Mouse (Mus musculus) right cerebral cortex, postnatal 10 days (tissue): ENCODE measurements around the gene Gm3045.
A peak's percentile ranks its signal among the peaks of the same experiment; 100 is the strongest.

Experiments
- DNase-seq, 2 experiments: peaks; one replicate each; pipeline ENCODE4 v3.0.0; 2021; ENCODE audit warnings: low spot score in 2 of 2

Gene Gm3045

GRCm38 (mm10) chr13:56426365-56426764 lies at the start of gene Gm3045:
TSS of gene Gm3045 (plus strand) at chr13:56426594.
- DNase-seq = no peak

DNA sequence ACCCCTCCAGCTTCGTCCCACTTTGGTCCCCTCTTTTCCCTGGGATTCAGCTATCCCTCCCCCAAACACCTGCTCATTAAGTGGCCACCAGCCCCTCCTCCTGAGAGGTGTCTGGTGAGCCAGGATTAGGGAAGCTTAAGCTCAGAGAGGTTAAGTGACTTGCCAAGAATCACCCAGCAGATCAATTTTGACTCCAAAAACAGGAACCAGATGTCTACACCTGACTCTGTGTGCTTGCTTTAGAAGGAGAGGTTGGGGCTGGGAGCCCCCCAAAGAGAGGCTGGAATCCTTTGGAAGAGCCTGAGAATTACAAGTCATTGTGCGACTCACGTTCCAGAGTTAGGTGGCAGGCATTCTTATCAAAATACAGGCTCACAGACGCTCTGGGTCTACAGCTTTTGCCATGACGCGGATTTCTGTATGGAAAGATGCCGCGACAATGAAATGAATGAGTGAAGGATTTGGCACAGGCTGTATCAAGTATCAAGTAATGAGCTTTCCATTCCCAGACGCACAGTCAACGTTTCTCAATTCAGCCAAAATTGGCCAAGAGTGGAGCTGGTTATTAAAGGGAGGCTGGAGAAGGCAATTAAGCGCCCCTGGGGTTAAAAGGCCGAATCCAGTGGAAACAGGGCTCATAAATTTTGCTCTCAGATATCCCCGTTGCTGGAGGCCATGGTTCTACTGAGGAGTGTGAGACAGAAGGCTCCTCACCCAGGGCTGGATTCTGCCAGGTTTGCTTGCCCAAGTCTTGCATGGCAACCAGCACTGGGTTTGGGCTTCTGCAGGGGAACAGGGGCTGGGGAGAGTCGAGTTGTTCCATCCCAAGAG lies 45.3 kb upstream of the Gm3045 start:
- no peak for DNase-seq

- DNase-seq = no peak
These were observed 43.0 kb upstream of the Gm3045 start for GRCm38 (mm10) chr13:56383406-56383805.

DNA sequence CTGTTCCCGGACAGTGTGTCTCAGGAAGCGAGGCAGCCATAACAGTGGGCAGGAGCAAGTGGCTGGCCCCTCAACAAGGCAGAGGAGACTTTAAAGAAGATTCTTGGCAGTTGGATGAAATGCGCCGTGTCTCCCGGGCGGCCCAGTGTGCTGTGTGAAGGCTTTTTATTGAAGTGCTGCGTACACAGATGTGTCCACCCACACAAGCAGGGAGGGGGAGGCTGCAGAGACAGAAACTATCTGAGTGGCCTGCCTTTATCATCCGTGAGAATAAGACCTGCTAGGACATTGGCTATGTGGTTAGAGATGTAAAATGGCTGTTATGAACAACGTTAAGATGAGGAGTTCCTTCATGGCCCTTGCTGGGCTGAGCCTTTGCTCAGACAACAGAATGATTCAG lies 40.0 kb upstream of the Gm3045 start:
- DNase-seq = peak in 1 of 2 experiments; percentile 34

- no peak for DNase-seq
These were observed 39.0 kb upstream of the Gm3045 start for GRCm38 (mm10) chr13:56387374-56387773.

DNA sequence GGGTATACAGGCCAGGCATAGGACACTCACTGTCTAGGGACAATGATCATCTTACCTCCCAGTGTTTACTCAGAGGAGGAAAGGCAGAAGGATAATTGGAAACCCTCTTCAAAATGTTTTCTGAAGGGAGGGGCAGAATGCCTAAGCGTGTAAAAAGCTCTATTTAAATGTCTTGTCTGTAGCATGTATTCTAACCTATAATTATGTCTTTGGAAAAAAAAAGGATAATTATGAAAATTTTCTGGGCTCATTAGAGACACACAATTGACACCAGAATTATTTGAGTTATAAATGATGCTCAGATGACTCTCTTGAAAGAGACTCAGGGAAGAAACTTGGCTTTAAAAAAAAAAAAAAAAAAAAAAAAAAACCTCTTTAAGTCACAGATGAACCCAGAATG lies 38.4 kb upstream of the Gm3045 start:
- no peak for DNase-seq

DNA sequence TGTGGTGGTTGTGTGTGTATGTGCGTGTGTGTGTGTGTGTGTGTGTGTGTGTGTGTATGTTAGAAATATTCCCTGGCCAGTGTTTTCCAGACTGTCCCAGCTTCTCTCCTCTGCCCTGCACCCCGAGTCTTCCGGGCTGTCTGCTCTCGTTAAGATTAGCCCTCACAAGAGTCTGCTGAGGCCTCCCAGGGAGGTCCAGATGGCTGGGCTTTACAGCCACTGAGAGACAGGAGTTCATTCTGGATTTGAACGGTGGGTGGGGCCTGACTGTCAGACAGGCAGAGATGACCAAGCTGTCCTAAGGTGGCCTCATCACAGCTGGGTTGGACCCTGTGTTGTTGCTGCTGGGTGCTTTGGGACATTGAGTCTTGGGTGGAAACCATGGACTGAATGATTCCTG lies 28.8 kb upstream of the Gm3045 start:
- DNase-seq = no peak

GRCm38 (mm10) chr13:56401186-56401585 lies 25.2 kb upstream of the Gm3045 start:
- no peak for DNase-seq

DNA sequence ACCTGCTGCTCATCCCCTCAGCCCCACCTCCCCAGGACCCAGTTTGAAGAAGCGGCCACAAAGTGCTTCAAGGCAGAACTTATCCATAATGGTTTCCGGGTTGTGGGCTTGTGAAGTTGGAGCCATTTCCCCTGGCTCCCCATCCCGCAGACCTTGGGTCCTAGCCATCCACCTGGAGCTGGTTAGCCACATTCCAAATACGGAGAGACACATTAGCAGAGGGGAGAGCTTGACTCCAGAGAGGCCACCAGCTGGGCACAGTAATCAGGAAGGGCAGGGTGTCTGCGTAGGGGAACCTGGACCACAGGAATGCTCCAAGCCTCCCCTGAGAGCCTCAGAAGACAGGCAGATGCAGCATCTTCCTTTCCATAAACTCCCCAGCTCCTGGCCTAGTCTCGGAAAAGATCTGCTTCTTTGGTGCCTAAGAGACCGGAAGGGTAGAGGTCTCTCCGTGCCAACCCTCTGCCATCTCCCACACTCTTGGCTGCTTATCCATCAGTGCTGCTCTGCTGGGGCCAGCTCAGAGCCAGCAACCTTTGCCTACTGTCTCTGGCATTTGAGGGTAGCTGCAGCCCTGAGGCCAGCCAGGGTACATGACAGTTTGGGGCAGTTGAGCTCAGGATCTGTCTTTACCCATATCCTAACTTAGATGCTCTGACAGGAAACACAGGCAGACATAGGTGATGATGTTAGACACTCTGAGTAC lies 22.9 kb upstream of the Gm3045 start:
- DNase-seq = no peak

DNA sequence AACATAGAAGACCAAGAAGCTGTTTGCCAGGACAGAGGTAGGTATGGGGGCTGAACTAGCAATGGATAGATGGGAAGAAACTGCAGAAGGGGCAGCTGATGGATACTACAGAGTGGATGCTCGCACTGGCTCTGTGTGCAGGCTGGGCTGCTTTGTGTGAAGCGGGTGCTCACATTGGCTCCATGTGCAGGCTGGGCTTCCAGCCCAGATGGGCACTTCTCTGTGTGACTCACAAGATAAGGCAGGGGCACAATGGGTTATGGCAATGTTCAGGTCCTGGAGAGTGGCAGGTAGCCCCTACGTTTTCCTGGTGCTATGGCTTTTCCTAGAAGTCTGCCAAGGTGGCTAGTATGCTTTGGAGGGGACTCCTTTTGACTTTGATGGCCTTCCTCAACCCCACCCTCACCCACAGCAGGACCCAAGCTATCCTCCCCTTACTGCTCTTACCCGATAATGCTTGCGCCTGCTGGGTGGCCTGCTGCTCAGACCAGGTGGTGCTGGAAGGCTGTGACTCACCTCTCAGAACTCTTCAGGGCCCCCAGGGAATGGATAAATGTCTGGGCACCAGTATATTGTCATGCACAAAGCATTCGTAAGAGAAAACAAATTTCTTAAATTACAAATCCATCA lies 21.8 kb upstream of the Gm3045 start:
- DNase-seq = no peak

- DNase-seq = no peak
These were observed 14.0 kb upstream of the Gm3045 start for GRCm38 (mm10) chr13:56412286-56412873.

- DNase-seq = no peak
These were observed 7.5 kb upstream of the Gm3045 start for GRCm38 (mm10) chr13:56418685-56419483.

DNA sequence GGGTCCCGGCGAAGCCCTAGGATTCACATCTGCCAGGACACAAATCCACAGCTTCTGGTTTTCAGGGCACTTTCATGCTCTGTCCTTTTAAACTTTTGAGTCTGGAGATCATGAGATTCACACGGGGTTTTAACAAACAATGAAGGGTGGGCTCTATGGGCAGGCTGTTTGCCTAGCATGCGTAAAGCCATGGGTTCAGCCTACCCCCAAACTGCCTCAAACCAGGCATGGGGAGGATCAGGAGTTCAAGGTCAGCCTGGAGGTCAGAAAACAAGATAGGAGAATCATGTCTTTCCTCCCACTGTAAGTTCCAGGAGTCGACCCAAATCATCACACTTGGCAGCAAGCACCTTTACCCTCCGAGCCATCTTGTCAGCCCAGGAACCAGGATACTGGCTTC lies 6.9 kb upstream of the Gm3045 start:
- DNase-seq = no peak

- peak; percentile 76 to 88 for DNase-seq
These were observed 4.2 kb upstream of the Gm3045 start for GRCm38 (mm10) chr13:56422072-56422723.

GRCm38 (mm10) chr13:56425931-56426330 lies 463 bp upstream of the Gm3045 start:
- DNase-seq = no peak

GRCm38 (mm10) chr13:56428724-56429500 lies 2.5 kb downstream of the Gm3045 start:
- peak; percentile 73 to 88 for DNase-seq

GRCm38 (mm10) chr13:56432496-56432895 lies 6.1 kb downstream of the Gm3045 start:
- no peak for DNase-seq

DNA sequence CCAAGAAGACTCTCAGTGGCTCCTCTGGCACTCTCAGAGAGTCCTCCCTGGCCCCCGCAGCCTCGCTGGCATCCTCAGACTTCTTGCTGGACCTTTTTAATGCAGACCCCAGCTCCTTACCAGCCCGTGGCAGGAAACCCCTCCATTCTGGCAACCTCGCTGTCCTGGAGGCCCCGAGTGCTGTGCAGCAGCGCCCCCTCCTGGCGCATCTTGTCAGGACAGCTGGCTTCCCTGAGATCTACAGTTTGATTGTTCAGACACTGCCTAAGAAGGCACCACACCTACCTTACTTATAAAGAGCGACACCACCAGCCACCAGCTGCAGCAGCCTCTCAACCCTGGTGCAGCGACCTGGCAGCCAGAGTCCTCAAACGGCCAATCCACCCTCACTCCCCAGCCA lies 7.1 kb downstream of the Gm3045 start:
- DNase-seq = peak; percentile 64 to 81

DNA sequence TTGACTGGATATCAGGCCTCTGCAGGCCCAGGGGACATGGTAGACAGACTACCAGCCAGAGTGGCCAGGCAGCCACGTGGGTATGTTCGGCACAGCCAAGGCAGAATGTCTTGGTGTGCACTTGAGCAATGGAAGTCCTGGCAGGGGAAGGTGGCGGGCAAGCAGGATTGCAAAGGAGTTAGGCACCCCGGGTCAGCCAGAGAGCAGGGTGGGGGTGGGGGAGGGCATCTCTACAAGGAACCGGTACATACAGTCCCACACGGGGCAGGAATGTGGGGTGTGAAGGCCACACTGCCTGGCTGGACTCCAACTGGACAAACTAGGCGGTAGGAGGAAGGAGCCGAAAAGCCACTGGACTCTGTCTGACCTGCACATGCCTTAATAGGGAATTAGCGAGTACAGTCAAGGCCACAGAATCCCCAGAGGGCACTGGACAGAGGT lies 7.9 kb downstream of the Gm3045 start:
- no peak for DNase-seq
